ENCODE assay signal across 8 mouse cellular contexts in genomic region chr3:89510979-89511378, GRCm38 (mm10). TPM values are rescaled to one million over a fixed set of nuclear protein-coding genes. Genes with fewer than 3 reads are reported as not detected.
DNase-seq lines count a peak whose midpoint lies in the region; ATAC-seq and TF ChIP-seq lines count a peak whose summit lies in the region.

No protein-coding gene starts in this region.

- DNase-seq in CD4-positive, CD25-positive, alpha-beta regulatory T cell, adult 2 months (ENCODE audit: low read depth, low spot score): peak; percentile 57
- no peak for DNase-seq in ES-E14 (ENCODE audit: low read depth, low spot score)
- DNase-seq in cerebellum, adult 9-10 months: peak; percentile 51
- DNase-seq in kidney, postnatal 10 days: peak; percentile 77
- peak; percentile 71 for DNase-seq in lung, postnatal 36 days
- DNase-seq in right cerebral cortex, postnatal 4 days: peak; percentile 69

- no peak overlapping the region for H3K4me3 ChIP-seq in ES-E14 (ENCODE audit: insufficient read depth in 1 of 2, low read depth in 1 of 2, low read length in 2 of 2, poor library complexity in 1 of 2, severe bottlenecking in 1 of 2)

- H3K4me1 ChIP-seq in ES-E14 (ENCODE audit: control insufficient read depth in 2 of 2, insufficient read depth in 2 of 2, low read length in 2 of 2, poor library complexity in 1 of 2): no peaks in the 10 kb centered on the region

- no peaks in the 10 kb centered on the region for H3K9me3 ChIP-seq in ES-E14 (ENCODE audit: control insufficient read depth, insufficient read depth, low read depth, low read length)

- no peak for ATAC-seq in CD4-positive, CD25-positive, alpha-beta regulatory T cell, adult 4 months
- peak; percentile 77 for ATAC-seq in frontal cortex, adult (ENCODE audit: low TSS enrichment)

- H3K36me3 ChIP-seq in ES-E14 (ENCODE audit: control insufficient read depth, insufficient read depth, low read length, poor library complexity, severe bottlenecking): no peaks in the 10 kb centered on the region

- no peak overlapping the region for H3K9ac ChIP-seq in ES-E14 (ENCODE audit: insufficient read depth, low read depth, low read length, poor library complexity, severe bottlenecking)

- in situ Hi-C loops in ES-E14 (cut with MboI; ENCODE audit: low sequenced_read_pairs in 2 of 2, unreplicated experiment in 2 of 2): loop anchor here in 1 of 2 experiments (10.0 kb wide), 1 partner anchor 254 kb away; the partner anchor contains the start of gene Chrnb2

- H3K27ac ChIP-seq in ES-E14 (ENCODE audit: insufficient read depth, low read depth, low read length, poor library complexity, severe bottlenecking): no peak overlapping the region

TF ChIP-seq in ES-E14, 5 proteins besides CTCF, POLR2A, EP300 and RAD21:
- TF ChIP-seq MAFK (IDR thresholded peaks at IDR 0.05; ENCODE audit: insufficient read depth, low read depth, low read length) (no peak), ZC3H11A (IDR thresholded peaks at IDR 0.05; ENCODE audit: borderline replicate concordance, low read depth, low read length) (peak; percentile 24; the same call in 1 of the 2 replicates)

RNA-seq across cellular contexts. Expression of gene Kcnn3, which starts 9.0 kb away (rescaled TPM):
- polyA plus RNA-seq in CD4-positive, CD25-positive, alpha-beta regulatory T cell, adult 4 months (2017; shearing (Covaris generic)): not detected
- 0.13 and 0.26 TPM in 2 replicates for total RNA-seq in ES-E14 (2012; rRNA removed)

RNA-seq across cellular contexts. Expression of gene Pmvk, which starts 56.6 kb away (rescaled TPM):
- polyA plus RNA-seq in CD4-positive, CD25-positive, alpha-beta regulatory T cell, adult 4 months (2017; shearing (Covaris generic)): 10 to 100 TPM; 29.8 to 46.0 TPM
- total RNA-seq in ES-E14 (2012; rRNA removed): 35.0 and 38.6 TPM in 2 replicates
